Mouse (Mus musculus): ENCODE data around the gene Rpa1. TPM values are rescaled to one million over a fixed set of nuclear protein-coding genes. Genes with fewer than 3 reads are reported as not detected.

The Rpa1 gene
- polyA plus RNA-seq, 1 experiment from 2014 or later: 123 TPM

- Histone ChIP-seq H3K4me1 (ENCODE audit: control insufficient read depth, insufficient read depth, low read length) (no peaks in the 10 kb centered on the region), H3K4me3 (ENCODE audit: low read depth, low read length) (no peak overlapping the region)
- DNase-seq (ENCODE audit: low spot score): no peak
Observed at GRCm38 (mm10) chr11:75249588-75249987, 98.5 kb downstream of the Rpa1 start.

More at GRCm38 (mm10) chr11:75249588-75249987, 98.5 kb downstream of the Rpa1 start:
- Histone ChIP-seq H3K4me2 (ENCODE audit: low read depth) (no peak overlapping the region), H3K9me3 (ENCODE audit: control insufficient read depth, low read length) (no peaks in the 10 kb centered on the region), H3K9ac (ENCODE audit: low read length) (no peak overlapping the region), H3K27me3 (ENCODE audit: control insufficient read depth, insufficient read depth, low read length) (no peaks in the 10 kb centered on the region), H3K36me3 (ENCODE audit: control insufficient read depth, insufficient read depth, low read length) (no peaks in the 10 kb centered on the region), H3K27ac (ENCODE audit: low read depth, low read length) (no peak overlapping the region)
- WGBS: 91% methylated on average over 9 of the region's 9 CpGs
- no peak for ATAC-seq (ENCODE audit: insufficient read depth, low FRiP score, low TSS enrichment)

Small RNA genes within 50 kb of the gene (microRNA-seq; reads per million reads assigned to microRNA genes)
- gene Gm47300: not detected

Other genes with a start within 250 kb of the Rpa1 start
- 4.1 and 4.9 TPM in 2 replicates for gene Hic1, start 178.8 kb downstream of the Rpa1 start, polyA plus RNA-seq (2014; fragmentation: Nextera tagmentation; extraction: Ambion mirVana)
- gene Ovca2, start 169.5 kb downstream of the Rpa1 start, polyA plus RNA-seq (2014; fragmentation: Nextera tagmentation; extraction: Ambion mirVana): 32.6 and 37.4 TPM in 2 replicates
- 19.8 and 21.1 TPM in 2 replicates for gene Dph1, start 157.1 kb downstream of the Rpa1 start, polyA plus RNA-seq (2014; fragmentation: Nextera tagmentation; extraction: Ambion mirVana)
- gene Rtn4rl1, start 154.5 kb downstream of the Rpa1 start, polyA plus RNA-seq (2014; fragmentation: Nextera tagmentation; extraction: Ambion mirVana): 4.5 and 6.0 TPM in 2 replicates
- gene Smyd4, start 109 bp upstream of the Rpa1 start, polyA plus RNA-seq (2014; fragmentation: Nextera tagmentation; extraction: Ambion mirVana): 13.4 and 15.9 TPM in 2 replicates
- gene Serpinf1, start 74.4 kb upstream of the Rpa1 start, polyA plus RNA-seq (2014; fragmentation: Nextera tagmentation; extraction: Ambion mirVana): 84.0 and 87.0 TPM in 2 replicates
- gene Serpinf2, start 91.3 kb upstream of the Rpa1 start, polyA plus RNA-seq (2014; fragmentation: Nextera tagmentation; extraction: Ambion mirVana): 0.15 and 0.17 TPM in 2 replicates
- 5.3 and 6.2 TPM in 2 replicates for gene Wdr81, start 106.4 kb upstream of the Rpa1 start, polyA plus RNA-seq (2014; fragmentation: Nextera tagmentation; extraction: Ambion mirVana)
- gene Tlcd2, start 113.4 kb upstream of the Rpa1 start, polyA plus RNA-seq (2014; fragmentation: Nextera tagmentation; extraction: Ambion mirVana): 8.7 and 11.0 TPM in 2 replicates
- 113 and 123 TPM in 2 replicates for gene Prpf8, start 138.5 kb upstream of the Rpa1 start, polyA plus RNA-seq (2014; fragmentation: Nextera tagmentation; extraction: Ambion mirVana)
- 0.50 and 0.56 TPM in 2 replicates for gene Rilp, start 161.8 kb upstream of the Rpa1 start, polyA plus RNA-seq (2014; fragmentation: Nextera tagmentation; extraction: Ambion mirVana)
- gene Scarf1, start 165.2 kb upstream of the Rpa1 start, polyA plus RNA-seq (2014; fragmentation: Nextera tagmentation; extraction: Ambion mirVana): 4.4 and 4.8 TPM in 2 replicates
- 5.6 and 6.6 TPM in 2 replicates for gene Slc43a2, start 183.4 kb upstream of the Rpa1 start, polyA plus RNA-seq (2014; fragmentation: Nextera tagmentation; extraction: Ambion mirVana)
- gene Pitpna, start 239.8 kb upstream of the Rpa1 start, polyA plus RNA-seq (2014; fragmentation: Nextera tagmentation; extraction: Ambion mirVana): 90.5 TPM in 2 replicates

Measured in neural tube, embryonic 11.5 days (tissue).